Mouse (Mus musculus) thymus, adult 2 months (tissue): ENCODE measurements around the gene Slc26a3.

ENCODE experiments used
- CTCF ChIP-seq: fragments of 200-500 bp; IDR thresholded peaks from 2 replicates; pipeline ENCODE4 v1.5.1; 2012; ENCODE audit warnings: mild to moderate bottlenecking, control low read depth, low read length, moderate library complexity, borderline replicate concordance; ENCODE audit not compliant: control insufficient read depth, poor library complexity, insufficient read depth; ENCODE audit errors: extremely low read depth
- POLR2A ChIP-seq: fragments of 200-500 bp; IDR thresholded peaks from 2 replicates; pipeline ENCODE4 v1.6.1; 2012; ENCODE audit warnings: mild to moderate bottlenecking, low read length, control low read depth, moderate library complexity; ENCODE audit not compliant: control insufficient read depth, poor library complexity, insufficient read depth; ENCODE audit errors: extremely low read depth

- TF ChIP-seq CTCF (no peak), POLR2A (no peak)
These were observed 65.6 kb downstream of the Slc26a3 start for GRCm38 (mm10) chr12:31456271-31456670.
